Mouse (Mus musculus): Measurements from ENCODE around the gene Cfap299. TPM values are rescaled to one million over a fixed set of nuclear protein-coding genes. Genes with fewer than 3 reads are reported as not detected.

Cfap299 gene
- polyA plus RNA-seq, 1 experiment from 2014 or later: 0.41 TPM

DNA sequence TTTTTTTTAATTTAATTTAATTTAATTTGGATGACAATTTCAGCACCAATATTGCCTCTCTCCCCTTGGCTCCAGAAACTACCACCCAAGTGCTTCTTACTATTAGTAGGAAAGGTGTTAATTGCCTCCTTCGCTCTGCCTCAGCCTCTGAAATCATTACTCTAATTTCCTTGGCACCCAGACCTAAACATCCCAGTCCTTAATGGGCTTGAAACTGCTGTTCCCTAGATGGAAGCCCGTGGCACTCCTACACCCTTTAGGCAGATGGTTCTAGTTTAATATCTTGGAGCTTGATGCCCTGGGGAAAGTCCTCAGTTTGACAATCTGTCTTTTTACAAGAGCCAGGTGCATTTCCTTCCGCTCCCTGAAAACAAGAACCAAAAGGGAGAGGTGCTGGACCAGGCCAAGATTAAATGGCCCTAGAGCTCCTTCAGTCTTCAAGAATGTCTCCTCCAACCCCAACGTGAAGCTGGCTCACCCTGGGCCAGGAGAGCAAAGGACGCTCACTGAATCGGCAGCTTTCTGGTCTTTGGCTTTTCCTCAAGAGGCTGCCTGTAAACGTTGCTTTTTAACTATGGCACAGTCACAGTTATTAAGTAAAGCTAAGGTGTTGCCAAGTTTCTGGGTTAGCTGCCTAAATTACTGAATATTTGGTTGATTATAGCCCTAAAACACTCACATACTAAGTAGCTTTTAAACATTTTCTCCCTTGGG, 461.9 kb downstream of the Cfap299 start:
- no peak overlapping the region for H3K9ac ChIP-seq (ENCODE audit: low read length)
- no peaks in the 10 kb centered on the region for H3K36me3 ChIP-seq (ENCODE audit: control insufficient read depth, insufficient read depth, low read length)
- no peak overlapping the region for H3K27ac ChIP-seq (replicated peaks in 1 of 2; ENCODE audit: control insufficient read depth in 1 of 2, insufficient read depth in 1 of 2, low read depth in 2 of 2, low read length in 2 of 2)
- no peak overlapping the region for H3K4me3 ChIP-seq (ENCODE audit: control insufficient read depth in 1 of 2, insufficient read depth in 1 of 2, low read depth in 1 of 2, low read length in 2 of 2)
- no peak for ATAC-seq (ENCODE audit: insufficient number of reproducible peaks, insufficient read depth, low FRiP score, low read depth)
- no peaks in the 10 kb centered on the region for H3K9me3 ChIP-seq (ENCODE audit: control insufficient read depth, low read length)
- H3K4me2 ChIP-seq (ENCODE audit: low read length): no peak overlapping the region
- no peaks in the 10 kb centered on the region for H3K27me3 ChIP-seq (ENCODE audit: control insufficient read depth, insufficient read depth, low read length)
- no peaks in the 10 kb centered on the region for H3K4me1 ChIP-seq (ENCODE audit: control insufficient read depth in 2 of 2, insufficient read depth in 2 of 2, low read length in 2 of 2)
- 69% methylated on average over 7 of the region's 7 CpGs for WGBS

- no peak overlapping the region for H3K27ac ChIP-seq (replicated peaks in 1 of 2; ENCODE audit: control insufficient read depth in 1 of 2, insufficient read depth in 1 of 2, low read depth in 2 of 2, low read length in 2 of 2)
- ATAC-seq (ENCODE audit: insufficient number of reproducible peaks, insufficient read depth, low FRiP score, low read depth): no peak
- no peak overlapping the region for H3K4me3 ChIP-seq (ENCODE audit: control insufficient read depth in 1 of 2, insufficient read depth in 1 of 2, low read depth in 1 of 2, low read length in 2 of 2)
- WGBS: 79% methylated on average over 5 of the region's 5 CpGs
- H3K4me2 ChIP-seq (ENCODE audit: low read length): no peak overlapping the region
- no peaks in the 10 kb centered on the region for H3K27me3 ChIP-seq (ENCODE audit: control insufficient read depth, insufficient read depth, low read length)
- H3K36me3 ChIP-seq (ENCODE audit: control insufficient read depth, insufficient read depth, low read length): no peaks in the 10 kb centered on the region
- no peaks in the 10 kb centered on the region for H3K9me3 ChIP-seq (ENCODE audit: control insufficient read depth, low read length)
- H3K4me1 ChIP-seq (ENCODE audit: control insufficient read depth in 2 of 2, insufficient read depth in 2 of 2, low read length in 2 of 2): no peaks in the 10 kb centered on the region
- H3K9ac ChIP-seq (ENCODE audit: low read length): no peak overlapping the region
Measured at GRCm38 (mm10) chr5:98801495-98801894, 472.4 kb downstream of the Cfap299 start.

GRCm38 (mm10) chr5:98804761-98805160, 475.7 kb downstream of the Cfap299 start:
- Histone ChIP-seq H3K9me3 (ENCODE audit: control insufficient read depth, low read length) (no peaks in the 10 kb centered on the region), H3K4me3 (ENCODE audit: control insufficient read depth in 1 of 2, insufficient read depth in 1 of 2, low read depth in 1 of 2, low read length in 2 of 2) (no peak overlapping the region), H3K4me2 (ENCODE audit: low read length) (no peak overlapping the region), H3K27ac (replicated peaks in 1 of 2; ENCODE audit: control insufficient read depth in 1 of 2, insufficient read depth in 1 of 2, low read depth in 2 of 2, low read length in 2 of 2) (no peak overlapping the region), H3K9ac (ENCODE audit: low read length) (no peak overlapping the region), H3K36me3 (ENCODE audit: control insufficient read depth, insufficient read depth, low read length) (no peaks in the 10 kb centered on the region), H3K27me3 (ENCODE audit: control insufficient read depth, insufficient read depth, low read length) (no peaks in the 10 kb centered on the region), H3K4me1 (ENCODE audit: control insufficient read depth in 2 of 2, insufficient read depth in 2 of 2, low read length in 2 of 2) (no peaks in the 10 kb centered on the region)
- 61% methylated on average over 6 of the region's 6 CpGs for WGBS
- no peak for ATAC-seq (ENCODE audit: insufficient number of reproducible peaks, insufficient read depth, low FRiP score, low read depth)

- no peak for ATAC-seq (ENCODE audit: insufficient number of reproducible peaks, insufficient read depth, low FRiP score, low read depth)
- Histone ChIP-seq H3K9me3 (ENCODE audit: control insufficient read depth, low read length) (no peaks in the 10 kb centered on the region), H3K27ac (replicated peaks in 1 of 2; ENCODE audit: control insufficient read depth in 1 of 2, insufficient read depth in 1 of 2, low read depth in 2 of 2, low read length in 2 of 2) (no peak overlapping the region), H3K36me3 (ENCODE audit: control insufficient read depth, insufficient read depth, low read length) (no peaks in the 10 kb centered on the region), H3K4me2 (ENCODE audit: low read length) (no peak overlapping the region), H3K27me3 (ENCODE audit: control insufficient read depth, insufficient read depth, low read length) (no peaks in the 10 kb centered on the region), H3K4me3 (ENCODE audit: control insufficient read depth in 1 of 2, insufficient read depth in 1 of 2, low read depth in 1 of 2, low read length in 2 of 2) (no peak overlapping the region), H3K9ac (ENCODE audit: low read length) (no peak overlapping the region), H3K4me1 (ENCODE audit: control insufficient read depth in 2 of 2, insufficient read depth in 2 of 2, low read length in 2 of 2) (no peaks in the 10 kb centered on the region)
- WGBS: 88% methylated on average over 4 of the region's 4 CpGs
Measured at GRCm38 (mm10) chr5:98806492-98806891, 477.4 kb downstream of the Cfap299 start.

DNA sequence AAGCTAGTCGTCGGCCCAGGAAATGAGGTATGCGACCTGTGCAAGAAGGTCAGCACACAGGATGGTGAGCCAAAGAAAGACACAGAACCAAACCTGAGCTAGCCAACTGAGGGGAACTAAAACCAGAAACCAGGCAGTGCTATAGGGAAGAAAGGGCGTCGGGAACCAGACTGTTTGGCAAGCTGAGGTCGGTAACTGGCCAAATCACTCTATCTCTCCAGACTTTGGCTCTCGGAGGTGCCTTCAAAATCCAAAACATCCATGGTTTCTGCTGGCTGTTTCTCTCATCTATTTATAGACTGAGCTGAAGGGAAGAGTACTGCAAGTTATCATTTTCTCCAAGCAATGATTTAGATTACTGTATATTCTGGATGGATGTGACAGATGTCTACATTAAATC, 477.9 kb downstream of the Cfap299 start:
- Histone ChIP-seq H3K4me3 (ENCODE audit: control insufficient read depth in 1 of 2, insufficient read depth in 1 of 2, low read depth in 1 of 2, low read length in 2 of 2) (no peak overlapping the region), H3K27ac (replicated peaks in 1 of 2; ENCODE audit: control insufficient read depth in 1 of 2, insufficient read depth in 1 of 2, low read depth in 2 of 2, low read length in 2 of 2) (no peak overlapping the region), H3K36me3 (ENCODE audit: control insufficient read depth, insufficient read depth, low read length) (no peaks in the 10 kb centered on the region), H3K27me3 (ENCODE audit: control insufficient read depth, insufficient read depth, low read length) (no peaks in the 10 kb centered on the region), H3K9me3 (ENCODE audit: control insufficient read depth, low read length) (no peaks in the 10 kb centered on the region), H3K4me1 (ENCODE audit: control insufficient read depth in 2 of 2, insufficient read depth in 2 of 2, low read length in 2 of 2) (no peaks in the 10 kb centered on the region), H3K4me2 (ENCODE audit: low read length) (no peak overlapping the region), H3K9ac (ENCODE audit: low read length) (no peak overlapping the region)
- 72% methylated on average over 7 of the region's 7 CpGs for WGBS
- no peak for ATAC-seq (ENCODE audit: insufficient number of reproducible peaks, insufficient read depth, low FRiP score, low read depth)

DNA sequence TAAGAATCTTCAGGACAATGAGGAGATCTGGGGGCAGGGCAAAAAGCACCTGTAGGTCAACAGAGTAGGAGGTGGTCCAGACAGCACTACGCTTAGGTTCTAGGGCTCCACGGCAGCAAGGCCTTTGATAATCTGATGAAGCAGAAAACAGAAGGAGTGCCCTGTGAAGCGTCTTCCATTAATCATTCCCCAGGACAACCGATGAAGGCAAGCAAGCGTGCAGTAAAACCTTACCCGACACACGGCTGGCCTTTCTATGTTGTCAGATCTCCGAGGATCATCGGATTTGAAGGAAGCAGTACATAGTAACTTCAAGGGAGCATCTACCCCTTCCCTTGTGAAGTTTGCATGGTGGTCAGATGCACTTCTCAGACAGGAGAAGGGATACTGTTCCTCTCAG, 478.8 kb downstream of the Cfap299 start:
- WGBS: 69% methylated on average over 9 of the region's 9 CpGs

DNA sequence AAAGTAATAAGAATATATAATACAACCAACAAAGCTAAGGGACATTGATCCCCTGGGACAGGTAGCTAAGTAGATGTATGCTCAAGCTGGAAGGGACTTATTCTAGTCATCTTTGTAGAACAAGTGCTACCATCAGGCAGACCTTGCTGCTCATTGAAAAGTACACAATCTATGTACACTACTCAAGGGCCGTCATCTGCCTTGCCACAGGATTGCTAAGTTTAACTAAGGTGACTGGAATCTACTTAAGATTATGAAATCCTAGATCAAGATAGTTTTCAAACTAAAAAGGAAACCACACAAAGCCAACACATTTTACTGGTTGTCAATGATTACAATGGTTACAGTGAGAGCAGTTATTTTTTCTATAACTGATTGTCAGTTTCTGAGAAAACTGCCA, 483.3 kb downstream of the Cfap299 start:
- Histone ChIP-seq H3K4me1 (ENCODE audit: control insufficient read depth in 2 of 2, insufficient read depth in 2 of 2, low read length in 2 of 2) (no peaks in the 10 kb centered on the region), H3K36me3 (ENCODE audit: control insufficient read depth, insufficient read depth, low read length) (no peaks in the 10 kb centered on the region), H3K9me3 (ENCODE audit: control insufficient read depth, low read length) (no peaks in the 10 kb centered on the region), H3K9ac (ENCODE audit: low read length) (no peak overlapping the region), H3K4me3 (ENCODE audit: control insufficient read depth in 1 of 2, insufficient read depth in 1 of 2, low read depth in 1 of 2, low read length in 2 of 2) (no peak overlapping the region), H3K27me3 (ENCODE audit: control insufficient read depth, insufficient read depth, low read length) (no peaks in the 10 kb centered on the region), H3K27ac (replicated peaks in 1 of 2; ENCODE audit: control insufficient read depth in 1 of 2, insufficient read depth in 1 of 2, low read depth in 2 of 2, low read length in 2 of 2) (no peak overlapping the region), H3K4me2 (ENCODE audit: low read length) (no peak overlapping the region)
- 77% methylated on average over 1 of the region's 1 CpGs for WGBS
- ATAC-seq (ENCODE audit: insufficient number of reproducible peaks, insufficient read depth, low FRiP score, low read depth): no peak

More for the DNA sequence above, 478.8 kb downstream of the Cfap299 start:
- Histone ChIP-seq H3K4me1 (ENCODE audit: control insufficient read depth in 2 of 2, insufficient read depth in 2 of 2, low read length in 2 of 2) (no peaks in the 10 kb centered on the region), H3K36me3 (ENCODE audit: control insufficient read depth, insufficient read depth, low read length) (no peaks in the 10 kb centered on the region), H3K4me3 (ENCODE audit: control insufficient read depth in 1 of 2, insufficient read depth in 1 of 2, low read depth in 1 of 2, low read length in 2 of 2) (no peak overlapping the region), H3K4me2 (ENCODE audit: low read length) (no peak overlapping the region), H3K9me3 (ENCODE audit: control insufficient read depth, low read length) (no peaks in the 10 kb centered on the region), H3K27me3 (ENCODE audit: control insufficient read depth, insufficient read depth, low read length) (no peaks in the 10 kb centered on the region), H3K9ac (ENCODE audit: low read length) (no peak overlapping the region), H3K27ac (replicated peaks in 1 of 2; ENCODE audit: control insufficient read depth in 1 of 2, insufficient read depth in 1 of 2, low read depth in 2 of 2, low read length in 2 of 2) (no peak overlapping the region)
- no peak for ATAC-seq (ENCODE audit: insufficient number of reproducible peaks, insufficient read depth, low FRiP score, low read depth)

- no peak overlapping the region for H3K9ac ChIP-seq (ENCODE audit: low read length)
- WGBS: 75% methylated on average over 1 of the region's 1 CpGs
- no peak overlapping the region for H3K4me3 ChIP-seq (ENCODE audit: control insufficient read depth in 1 of 2, insufficient read depth in 1 of 2, low read depth in 1 of 2, low read length in 2 of 2)
- H3K4me1 ChIP-seq (ENCODE audit: control insufficient read depth in 2 of 2, insufficient read depth in 2 of 2, low read length in 2 of 2): no peaks in the 10 kb centered on the region
- H3K4me2 ChIP-seq (ENCODE audit: low read length): no peak overlapping the region
- no peak overlapping the region for H3K27ac ChIP-seq (replicated peaks in 1 of 2; ENCODE audit: control insufficient read depth in 1 of 2, insufficient read depth in 1 of 2, low read depth in 2 of 2, low read length in 2 of 2)
- H3K9me3 ChIP-seq (ENCODE audit: control insufficient read depth, low read length): no peaks in the 10 kb centered on the region
- no peak for ATAC-seq (ENCODE audit: insufficient number of reproducible peaks, insufficient read depth, low FRiP score, low read depth)
- no peaks in the 10 kb centered on the region for H3K36me3 ChIP-seq (ENCODE audit: control insufficient read depth, insufficient read depth, low read length)
- H3K27me3 ChIP-seq (ENCODE audit: control insufficient read depth, insufficient read depth, low read length): no peaks in the 10 kb centered on the region
Measured at GRCm38 (mm10) chr5:98815269-98815668, 486.2 kb downstream of the Cfap299 start.

Measured in heart, embryonic 14.5 days (tissue).